Mouse (Mus musculus) neural tube, embryonic 13.5 days (tissue): Measurements from ENCODE around the gene Tsr3. TPM values are rescaled to one million over a fixed set of nuclear protein-coding genes. Genes with fewer than 3 reads are reported as not detected.
"Not testable (repeated sequence)": the region's sequence is repeated elsewhere in the genome, so short reads cannot be mapped to it uniquely, and the experiment has no call there.

Source experiments
- ATAC-seq: fragments of 200-750 bp; cut with Nextera tagmentation; 2 replicates; pipeline ENCODE4 v1.8.0; 2017; ENCODE audit warnings: low read depth, mild to moderate bottlenecking, moderate TSS enrichment, moderate library complexity
- H3K27ac ChIP-seq: fragments of 300-500 bp; sonication (generic); replicated peaks from 2 replicates; pipeline ENCODE4 v1.5.1; 2015; ENCODE audit warnings: moderate library complexity, mild to moderate bottlenecking, inconsistent platforms
- H3K27me3 ChIP-seq: fragments of 300-500 bp; sonication (generic); 2 replicates; pipeline ENCODE4 v1.6.1; 2015; ENCODE audit warnings: mild to moderate bottlenecking, inconsistent platforms
- H3K36me3 ChIP-seq: fragments of 300-500 bp; sonication (generic); 2 replicates; pipeline ENCODE4 v1.6.1; 2015; ENCODE audit warnings: mild to moderate bottlenecking, inconsistent platforms
- H3K4me1 ChIP-seq: fragments of 300-500 bp; sonication (generic); replicated peaks from 2 replicates; pipeline ENCODE4 v1.6.1; 2015; ENCODE audit warnings: inconsistent platforms
- H3K4me2 ChIP-seq: fragments of 300-500 bp; sonication (generic); 2 replicates; pipeline ENCODE4 v1.6.1; 2015; ENCODE audit warnings: inconsistent platforms, mild to moderate bottlenecking, moderate library complexity
- H3K4me3 ChIP-seq: fragments of 300-500 bp; sonication (generic); 2 replicates; pipeline ENCODE4 v1.5.1; 2015; ENCODE audit warnings: mild to moderate bottlenecking, inconsistent platforms
- H3K9ac ChIP-seq: fragments of 300-500 bp; sonication (generic); 2 replicates; pipeline ENCODE4 v1.6.1; 2015; ENCODE audit warnings: moderate library complexity, mild to moderate bottlenecking, inconsistent platforms
- H3K9me3 ChIP-seq: fragments of 300-500 bp; sonication (generic); 2 replicates; pipeline ENCODE4 v1.6.1; 2016; ENCODE audit warnings: inconsistent platforms
- WGBS: fragments of 180-500 bp; shearing (Covaris S2); methylation state at CpG from one replicate; pipeline ENCODE4 v1.1.7; 2015; 5-methylcytosine and 5-hydroxymethylcytosine counted together
- polyA plus RNA-seq: library from polyadenylated mRNA; unstranded; fragments of >200 nt; fragmentation: Nextera tagmentation; extraction: Ambion mirVana; gene quantifications from 2 replicates; pipeline ENCODE4 v1.2.1, GENCODE M21; 2015

The Tsr3 gene
- polyA plus RNA-seq, result 62.1 and 62.3 TPM in 2 replicates

DNA sequence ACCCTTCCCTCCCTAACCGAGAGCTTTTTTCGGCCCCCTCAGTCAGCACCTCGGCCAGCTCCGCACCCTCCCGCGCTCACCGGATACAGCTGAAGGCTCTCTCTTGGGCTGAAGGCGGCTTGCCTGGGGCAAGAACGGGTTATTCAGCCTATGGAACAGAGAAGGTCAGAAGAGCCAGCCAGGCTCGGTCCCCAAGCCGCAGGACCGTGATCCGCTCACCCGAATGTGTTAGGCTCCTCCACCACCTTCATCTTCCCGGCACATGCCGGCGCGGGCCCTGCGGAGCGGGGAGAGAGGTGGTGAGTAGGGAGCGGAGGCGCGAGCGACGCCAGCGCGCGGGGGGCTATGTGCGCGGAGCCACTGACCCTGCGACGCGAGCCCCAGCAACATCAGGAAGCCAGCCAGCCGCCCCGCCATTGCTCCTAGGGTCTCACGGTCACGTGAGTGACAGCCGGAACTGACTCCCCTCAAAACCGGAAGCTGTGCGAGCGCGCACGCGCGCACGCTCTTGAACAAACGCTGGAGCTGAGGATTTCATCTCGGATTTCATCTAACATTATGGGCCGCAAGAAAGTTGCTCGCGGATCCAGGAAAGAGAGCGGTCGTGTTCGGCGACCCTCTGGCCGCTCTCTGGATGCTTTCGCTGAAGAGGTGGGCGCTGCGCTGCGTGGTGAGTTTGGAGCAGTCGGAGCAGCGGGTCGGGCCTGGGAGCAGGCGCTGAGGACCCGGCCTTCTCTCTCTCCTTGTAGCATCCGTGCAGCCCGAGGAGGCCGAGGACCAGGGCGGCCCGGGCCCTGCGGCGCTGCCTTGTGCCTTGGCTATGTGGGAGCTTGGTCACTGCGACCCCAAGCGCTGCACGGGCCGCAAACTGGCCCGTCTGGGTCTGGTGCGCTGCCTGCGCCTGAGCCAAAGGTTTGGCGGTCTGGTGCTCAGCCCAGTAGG is at the start of gene Tsr3, which contains the start of gene Gnptg:
Gene Tsr3, plus strand, starts transcription at position 476 of the 942 bp plus-strand sequence.
Gene Gnptg, minus strand, starts transcription at position 430 of the 942 bp plus-strand sequence.
- peak within 1 kb of the TSS; percentile 99 for H3K4me2 ChIP-seq
- WGBS, result under 1% methylated on average over 80 of the region's 80 CpGs
- peak; percentile 80 for ATAC-seq
- peaks cover 28% of the 10 kb centered on the region for H3K4me1 ChIP-seq
- peaks cover 55% of the 10 kb centered on the region for H3K36me3 ChIP-seq
- H3K27ac ChIP-seq, result peak within 1 kb of the TSS; percentile 81
- peak within 1 kb of the TSS; percentile 98 for H3K9ac ChIP-seq
- H3K4me3 ChIP-seq, result peak within 1 kb of the TSS; percentile 99
- no peaks in the 10 kb centered on the region for H3K27me3 ChIP-seq
- no peaks in the 10 kb centered on the region for H3K9me3 ChIP-seq

- H3K4me1 ChIP-seq, result no peaks in the 10 kb centered on the region
- H3K9ac ChIP-seq, result no peak overlapping the region
- WGBS, result 90% methylated on average over 4 of the region's 4 CpGs
- H3K4me2 ChIP-seq, result no peak overlapping the region
- no peaks in the 10 kb centered on the region for H3K9me3 ChIP-seq
- H3K27ac ChIP-seq, result no peak overlapping the region
- no peak overlapping the region for H3K4me3 ChIP-seq
- ATAC-seq, result no peak
- H3K36me3 ChIP-seq, result peaks cover 82% of the 10 kb centered on the region
- H3K27me3 ChIP-seq, result no peaks in the 10 kb centered on the region
These were observed 37.6 kb upstream of the Tsr3 start for GRCm38 (mm10) chr17:25202401-25202800.

- Histone ChIP-seq H3K36me3 (peaks cover 98% of the 10 kb centered on the region), H3K27me3 (no peaks in the 10 kb centered on the region), H3K9me3 (no peaks in the 10 kb centered on the region), H3K27ac (no peak overlapping the region), H3K4me3 (no peak overlapping the region), H3K9ac (no peak overlapping the region), H3K4me2 (no peak overlapping the region), H3K4me1 (no peaks in the 10 kb centered on the region)
- no peak for ATAC-seq
- WGBS, result 94% methylated on average over 4 of the region's 4 CpGs
These were observed 30.0 kb upstream of the Tsr3 start for GRCm38 (mm10) chr17:25210006-25210405.

GRCm38 (mm10) chr17:25210680-25211466 is 29.1 kb upstream of the Tsr3 start:
- Histone ChIP-seq H3K4me3 (no peak overlapping the region), H3K4me1 (no peaks in the 10 kb centered on the region), H3K4me2 (no peak overlapping the region), H3K9ac (no peak overlapping the region), H3K36me3 (peaks cover 98% of the 10 kb centered on the region), H3K27me3 (no peaks in the 10 kb centered on the region), H3K27ac (no peak overlapping the region), H3K9me3 (no peaks in the 10 kb centered on the region)
- ATAC-seq, result no peak
- 85% methylated on average over 15 of the region's 15 CpGs for WGBS

DNA sequence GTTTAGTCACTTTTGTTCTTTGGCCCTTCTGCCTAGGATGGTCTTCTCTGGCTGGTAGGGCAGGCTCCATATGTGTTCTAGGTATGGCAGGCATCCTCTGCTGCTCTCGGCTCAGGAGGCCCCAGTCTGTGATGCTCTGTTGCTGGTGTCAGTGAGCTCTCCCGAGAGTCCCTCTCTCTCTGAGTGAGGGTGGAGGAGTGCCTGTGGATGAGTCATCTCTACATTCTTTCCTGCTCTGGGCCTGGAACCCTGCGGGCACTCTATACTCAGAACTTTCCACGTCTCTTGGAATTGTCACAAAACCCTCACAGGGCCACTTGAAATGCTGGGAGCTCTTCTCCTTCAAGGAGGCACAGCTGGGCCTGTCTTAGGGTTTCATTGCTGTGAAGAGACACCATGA is 28.3 kb upstream of the Tsr3 start:
- H3K9me3 ChIP-seq, result no peaks in the 10 kb centered on the region
- 91% methylated on average over 4 of the region's 4 CpGs for WGBS
- ATAC-seq, result no peak
- no peak overlapping the region for H3K4me3 ChIP-seq
- no peak overlapping the region for H3K4me2 ChIP-seq
- no peaks in the 10 kb centered on the region for H3K27me3 ChIP-seq
- H3K9ac ChIP-seq, result no peak overlapping the region
- no peak overlapping the region for H3K27ac ChIP-seq
- H3K36me3 ChIP-seq, result peaks cover 97% of the 10 kb centered on the region
- H3K4me1 ChIP-seq, result no peaks in the 10 kb centered on the region

DNA sequence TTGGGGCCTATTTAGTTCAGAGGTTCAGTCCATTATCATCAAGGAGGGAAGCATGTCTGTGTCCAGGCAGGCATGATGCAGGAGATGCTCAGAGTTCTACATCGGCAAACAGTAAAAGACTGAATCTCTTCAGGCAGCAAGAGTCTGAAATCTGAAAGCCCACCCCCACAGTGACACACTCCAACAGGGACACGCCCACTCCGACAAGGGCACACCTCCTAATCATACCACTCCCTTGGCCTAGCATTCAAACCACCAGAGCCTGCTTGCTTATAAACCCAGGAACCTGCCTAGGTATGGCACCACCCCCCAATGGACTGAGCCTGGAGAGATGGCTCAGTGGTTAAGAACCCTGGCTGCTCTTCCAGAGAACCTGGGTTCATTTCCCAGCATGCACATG is 24.5 kb upstream of the Tsr3 start:
- Histone ChIP-seq H3K27ac (no peak overlapping the region), H3K27me3 (no peaks in the 10 kb centered on the region), H3K4me3 (no peak overlapping the region), H3K9ac (no peak overlapping the region), H3K36me3 (peaks cover 93% of the 10 kb centered on the region), H3K4me1 (no peaks in the 10 kb centered on the region), H3K4me2 (no peak overlapping the region), H3K9me3 (no peaks in the 10 kb centered on the region)
- no peak for ATAC-seq
- 89% methylated on average over 3 of the region's 3 CpGs for WGBS

DNA sequence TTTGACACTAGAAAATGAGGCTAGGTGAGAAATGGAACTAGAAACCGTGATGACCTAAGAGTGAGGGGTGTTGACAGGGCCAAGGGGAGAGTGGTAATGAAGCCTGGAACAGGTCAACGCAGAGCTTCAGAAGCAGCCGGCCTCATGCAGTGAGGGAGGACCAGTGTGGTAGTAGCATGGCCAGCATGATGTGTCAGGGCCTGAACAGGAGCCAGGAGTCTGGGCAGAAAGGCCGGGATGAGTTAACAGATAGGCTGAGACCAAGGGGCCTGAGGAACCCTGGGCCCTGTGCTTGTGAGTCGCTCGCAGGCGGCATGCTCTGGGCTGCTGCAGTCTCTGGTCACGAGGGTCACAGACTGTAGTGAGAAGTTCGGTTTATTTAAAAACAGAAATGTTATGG is 21.0 kb upstream of the Tsr3 start:
- peaks cover 62% of the 10 kb centered on the region for H3K36me3 ChIP-seq
- 93% methylated on average over 9 of the region's 9 CpGs for WGBS
- no peak for ATAC-seq

DNA sequence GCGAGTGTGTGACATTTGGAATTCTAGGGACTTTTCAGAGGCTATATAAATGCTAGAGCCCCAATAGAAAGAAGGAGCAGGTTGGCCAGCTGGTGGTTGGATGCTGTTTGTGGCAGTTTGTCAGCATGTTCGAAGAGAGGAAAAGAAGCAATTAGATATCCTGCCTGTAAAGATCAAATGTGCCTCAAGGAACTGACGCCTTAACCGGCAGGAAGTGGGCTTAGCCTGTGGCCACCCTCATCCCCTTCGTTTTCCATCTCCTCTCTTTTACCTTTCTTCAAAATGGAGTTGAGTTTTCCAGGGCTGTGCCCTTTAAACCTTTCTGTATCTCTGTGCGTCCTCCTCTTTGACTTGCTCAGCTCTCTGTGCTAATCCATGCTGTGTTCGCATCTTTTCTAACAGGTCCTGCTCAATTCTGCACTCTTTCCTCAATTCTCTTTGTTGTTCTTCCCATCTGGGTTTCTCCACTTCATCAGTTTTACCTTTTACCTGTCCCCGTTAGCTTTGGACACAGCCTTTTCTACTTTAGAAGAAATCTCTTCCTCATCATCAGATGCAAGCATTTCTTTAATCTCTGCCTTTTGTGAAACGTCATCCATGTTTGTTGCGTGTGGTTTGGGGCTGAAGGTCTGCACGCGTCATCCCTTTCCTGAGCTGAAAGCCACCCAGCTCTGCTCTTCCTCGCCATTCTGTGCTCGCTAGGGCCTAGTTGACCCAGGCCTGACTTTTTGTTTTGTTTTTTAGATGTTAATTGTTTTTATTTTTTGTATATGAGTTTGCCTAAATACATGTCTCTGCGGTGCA is 20.3 kb upstream of the Tsr3 start:
- Histone ChIP-seq H3K9me3 (no peaks in the 10 kb centered on the region), H3K4me1 (peaks cover 19% of the 10 kb centered on the region), H3K36me3 (peaks cover 54% of the 10 kb centered on the region), H3K27ac (no peak overlapping the region), H3K9ac (no peak overlapping the region), H3K4me3 (no peak overlapping the region), H3K27me3 (no peaks in the 10 kb centered on the region), H3K4me2 (no peak overlapping the region)
- ATAC-seq, result no peak
- WGBS, result 91% methylated on average over 15 of the region's 15 CpGs

More for the DNA sequence above, 21.0 kb upstream of the Tsr3 start:
- H3K9ac ChIP-seq, result no peak overlapping the region
- H3K27me3 ChIP-seq, result no peaks in the 10 kb centered on the region
- peaks cover 19% of the 10 kb centered on the region for H3K4me1 ChIP-seq
- H3K9me3 ChIP-seq, result no peaks in the 10 kb centered on the region
- H3K27ac ChIP-seq, result no peak overlapping the region
- no peak overlapping the region for H3K4me3 ChIP-seq
- H3K4me2 ChIP-seq, result no peak overlapping the region

- Histone ChIP-seq H3K27ac (no peak overlapping the region), H3K36me3 (peaks cover 48% of the 10 kb centered on the region), H3K4me3 (no peak overlapping the region), H3K4me1 (peaks cover 19% of the 10 kb centered on the region), H3K9me3 (no peaks in the 10 kb centered on the region), H3K4me2 (0 out of 2 replicates have a peak overlapping the region, but pooled peaks have one; percentile 58), H3K27me3 (no peaks in the 10 kb centered on the region), H3K9ac (no peak overlapping the region)
- ATAC-seq, result no peak
- 84% methylated on average over 1 of the region's 1 CpGs for WGBS
These were observed 19.2 kb upstream of the Tsr3 start for GRCm38 (mm10) chr17:25220746-25221145.

GRCm38 (mm10) chr17:25221821-25222503 is 18.0 kb upstream of the Tsr3 start:
- H3K4me3 ChIP-seq, result peak overlapping the region; percentile 36
- ATAC-seq, result peak; percentile 82
- H3K4me1 ChIP-seq, result peaks cover 19% of the 10 kb centered on the region
- H3K4me2 ChIP-seq, result peak overlapping the region; percentile 58
- H3K9ac ChIP-seq, result peak overlapping the region; percentile 68
- no peaks in the 10 kb centered on the region for H3K9me3 ChIP-seq
- peaks cover 45% of the 10 kb centered on the region for H3K36me3 ChIP-seq
- peak overlapping the region; percentile 46; the same call in 1 of the 2 replicates for H3K27ac ChIP-seq
- no peaks in the 10 kb centered on the region for H3K27me3 ChIP-seq
- 2% methylated on average over 18 of the region's 30 CpGs for WGBS

DNA sequence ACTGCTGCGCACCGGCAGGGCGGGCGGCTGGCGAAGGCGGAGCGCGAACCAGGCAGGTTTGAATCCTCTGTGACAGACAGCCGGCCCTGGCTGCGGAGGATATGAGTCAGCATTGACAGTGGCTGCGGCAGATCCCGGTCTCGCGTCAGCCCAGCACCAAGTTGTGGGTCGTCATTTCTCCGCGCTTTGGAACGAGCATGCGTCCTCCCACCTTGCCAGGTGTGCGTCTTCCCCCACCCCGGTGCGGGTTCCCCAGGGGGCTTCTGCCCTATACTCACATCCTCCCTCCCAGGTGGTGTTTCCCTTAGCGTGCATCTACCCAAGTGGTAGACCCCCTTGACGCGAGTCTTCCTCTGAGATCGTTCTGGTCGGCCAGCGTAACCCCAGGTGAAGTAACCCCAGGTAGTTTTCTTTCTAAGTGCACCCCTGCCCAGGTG is 17.4 kb upstream of the Tsr3 start:
- H3K9me3 ChIP-seq, H3K27ac ChIP-seq, H3K27me3 ChIP-seq: not testable (repeated sequence)
- 11% methylated on average over 17 of the region's 28 CpGs for WGBS
- Histone ChIP-seq H3K4me1 (peaks cover 19% of the 10 kb centered on the region), H3K36me3 (peaks cover 45% of the 10 kb centered on the region), H3K9ac (peak overlapping the region; percentile 46; the same call in 1 of the 2 replicates), H3K4me3 (peak overlapping the region; percentile 36), H3K4me2 (peak overlapping the region; percentile 58)
- ATAC-seq, result peak; percentile 88
